Mouse (Mus musculus): Measurements from ENCODE around the gene Insl3. TPM values are rescaled to one million over a fixed set of nuclear protein-coding genes. Genes with fewer than 3 reads are reported as not detected.

The Insl3 gene
- polyA plus RNA-seq, 1 experiment from 2014 or later = 1.3 TPM

DNA sequence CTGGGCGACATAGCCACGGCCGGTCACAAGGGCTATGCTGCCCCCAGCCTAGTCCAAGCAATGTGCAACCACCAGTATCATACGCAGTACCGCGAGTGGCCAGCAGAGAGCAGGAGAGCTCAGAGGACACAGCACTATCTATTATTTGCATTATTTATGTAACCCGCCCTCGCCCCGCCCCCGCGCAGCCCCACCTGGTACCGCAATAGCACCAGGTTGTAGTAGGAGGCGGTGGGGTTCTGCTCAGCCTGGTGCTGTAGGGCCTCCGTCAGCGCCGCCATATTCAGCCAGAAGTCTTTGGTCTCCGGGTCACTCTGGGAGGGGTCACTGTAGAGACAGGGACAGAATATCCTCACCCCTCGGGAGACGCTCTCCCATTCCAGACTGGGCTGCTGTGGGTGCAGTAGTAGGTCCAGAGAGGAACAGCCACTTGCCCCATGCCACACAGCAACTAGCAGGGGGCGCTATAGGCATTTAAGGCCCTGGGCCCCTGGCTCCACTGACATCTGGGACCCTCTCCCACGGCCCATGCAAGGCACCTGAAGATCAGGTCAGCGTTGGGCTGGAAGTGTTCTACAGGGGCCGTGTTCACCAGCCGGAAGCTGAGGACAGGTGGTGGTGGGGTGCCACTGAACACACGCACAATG lies 20.9 kb downstream of the Insl3 start:
- 18% methylated on average over 25 of the region's 25 CpGs for WGBS
- Histone ChIP-seq H3K4me2 (ENCODE audit: low read length) (peak overlapping the region; percentile 46; the same call in 1 of the 2 replicates), H3K9me3 (replicated peaks; ENCODE audit: low read length) (no peaks in the 10 kb centered on the region), H3K27me3 (ENCODE audit: insufficient read depth, low read length) (peaks cover 7% of the 10 kb centered on the region; the same call in 1 of the 2 replicates), H3K27ac (no peak overlapping the region), H3K4me1 (replicated peaks; ENCODE audit: insufficient read depth, low read length) (0 out of 2 replicates have a peak, but pooled peaks cover 4% of the 10 kb centered on the region), H3K36me3 (ENCODE audit: insufficient read depth, low read length) (no peaks in the 10 kb centered on the region), H3K4me3 (replicated peaks; ENCODE audit: low read depth, low read length) (no peak overlapping the region), H3K9ac (ENCODE audit: low read depth, low read length) (no peak overlapping the region)
- TF ChIP-seq CTCF (IDR thresholded peaks at IDR 0.05; ENCODE audit: low read depth) = peak; percentile 82
- peak; percentile 73 for DNase-seq (ENCODE audit: low spot score)
- peak; percentile 59 for ATAC-seq (replicated peaks; ENCODE audit: low FRiP score, low read depth)

DNA sequence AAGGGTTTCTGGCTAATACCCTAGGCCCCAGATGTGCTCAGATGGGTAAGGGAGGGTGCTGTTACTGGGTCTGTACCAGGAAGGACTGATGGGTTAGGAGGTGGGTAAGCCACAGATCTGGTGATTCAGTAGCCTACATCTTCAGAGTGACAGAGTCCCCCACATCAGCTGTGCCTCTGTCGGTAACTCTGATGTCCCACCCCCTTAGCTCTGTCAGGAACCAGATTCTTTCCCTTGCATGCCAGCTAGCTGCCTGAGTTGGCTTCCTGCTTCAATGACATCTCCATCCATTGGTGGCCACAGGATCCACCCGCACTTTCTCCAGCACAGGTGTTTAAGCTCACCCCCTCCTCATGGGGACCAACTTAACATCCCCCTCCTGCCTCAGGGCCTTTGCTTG lies 22.6 kb downstream of the Insl3 start:
- H3K9ac ChIP-seq (ENCODE audit: low read depth, low read length) = no peak overlapping the region
- no peak overlapping the region for H3K27ac ChIP-seq
- H3K4me2 ChIP-seq (ENCODE audit: low read length) = no peak overlapping the region
- TF ChIP-seq CTCF (IDR thresholded peaks at IDR 0.05; ENCODE audit: low read depth) = no peak
- no peaks in the 10 kb centered on the region for H3K9me3 ChIP-seq (replicated peaks; ENCODE audit: low read length)
- DNase-seq (ENCODE audit: low spot score) = no peak
- H3K4me1 ChIP-seq (replicated peaks; ENCODE audit: insufficient read depth, low read length) = 0 out of 2 replicates have a peak, but pooled peaks cover 4% of the 10 kb centered on the region
- H3K4me3 ChIP-seq (replicated peaks; ENCODE audit: low read depth, low read length) = no peak overlapping the region
- 88% methylated on average over 2 of the region's 2 CpGs for WGBS
- H3K27me3 ChIP-seq (ENCODE audit: insufficient read depth, low read length) = peaks cover 7% of the 10 kb centered on the region; the same call in 1 of the 2 replicates
- ATAC-seq (replicated peaks; ENCODE audit: low FRiP score, low read depth) = no peak
- H3K36me3 ChIP-seq (ENCODE audit: insufficient read depth, low read length) = no peaks in the 10 kb centered on the region

DNA sequence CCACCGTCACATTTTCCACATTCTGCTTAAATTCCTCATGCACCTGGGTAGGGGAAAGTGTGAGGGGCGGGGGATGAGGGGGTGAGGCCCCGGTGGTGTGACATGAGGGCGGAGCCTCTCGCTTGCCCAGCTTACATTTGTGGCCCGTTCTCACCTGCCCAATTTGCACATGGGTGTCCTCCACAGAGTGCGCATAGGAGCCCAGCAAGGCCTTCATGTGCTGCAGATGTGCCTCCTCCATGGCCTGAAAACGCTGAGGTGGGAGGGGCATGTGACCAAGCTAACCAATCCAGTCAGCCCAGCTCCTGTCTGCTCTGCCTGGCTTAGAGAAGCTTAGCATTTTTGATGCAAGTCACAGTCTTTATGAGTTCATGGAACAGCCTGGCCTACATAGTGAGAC lies 26.5 kb downstream of the Insl3 start:
- Histone ChIP-seq H3K4me2 (ENCODE audit: low read length) (no peak overlapping the region), H3K27ac (no peak overlapping the region), H3K9ac (ENCODE audit: low read depth, low read length) (no peak overlapping the region), H3K4me3 (replicated peaks; ENCODE audit: low read depth, low read length) (no peak overlapping the region), H3K9me3 (replicated peaks; ENCODE audit: low read length) (no peaks in the 10 kb centered on the region), H3K36me3 (ENCODE audit: insufficient read depth, low read length) (no peaks in the 10 kb centered on the region), H3K27me3 (ENCODE audit: insufficient read depth, low read length) (no peaks in the 10 kb centered on the region), H3K4me1 (replicated peaks; ENCODE audit: insufficient read depth, low read length) (no peaks in the 10 kb centered on the region)
- ATAC-seq (replicated peaks; ENCODE audit: low FRiP score, low read depth) = no peak
- no peak for DNase-seq (ENCODE audit: low spot score)
- TF ChIP-seq CTCF (IDR thresholded peaks at IDR 0.05; ENCODE audit: low read depth) = no peak
- 43% methylated on average over 8 of the region's 8 CpGs for WGBS

DNA sequence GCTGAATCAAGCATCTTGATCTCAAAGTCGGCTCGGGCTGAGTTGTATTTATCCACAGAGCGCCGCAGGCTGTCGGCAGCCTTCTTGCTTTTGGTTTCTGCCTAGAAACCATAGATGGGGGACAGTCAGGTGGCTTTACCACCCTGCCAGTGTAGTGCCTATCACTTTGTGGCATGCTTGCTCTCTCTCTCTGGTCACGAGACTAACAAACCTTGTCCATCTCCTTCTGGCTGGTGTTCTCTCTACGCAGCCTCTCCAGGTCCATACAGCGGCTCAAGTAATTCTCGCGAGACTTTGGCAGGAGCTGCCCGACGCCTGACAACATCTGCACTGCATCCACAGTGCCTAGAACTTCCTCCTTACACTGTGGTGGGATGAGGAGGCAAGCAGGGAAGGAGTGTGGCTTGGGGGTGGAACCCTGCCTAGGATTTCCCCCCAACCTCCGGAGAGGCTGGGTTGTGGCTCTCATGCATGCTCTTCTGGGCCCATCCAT lies 27.6 kb downstream of the Insl3 start:
- Histone ChIP-seq H3K9ac (ENCODE audit: low read depth, low read length) (no peak overlapping the region), H3K4me1 (replicated peaks; ENCODE audit: insufficient read depth, low read length) (no peaks in the 10 kb centered on the region), H3K27ac (no peak overlapping the region), H3K4me3 (replicated peaks; ENCODE audit: low read depth, low read length) (no peak overlapping the region), H3K4me2 (ENCODE audit: low read length) (no peak overlapping the region), H3K27me3 (ENCODE audit: insufficient read depth, low read length) (no peaks in the 10 kb centered on the region), H3K36me3 (ENCODE audit: insufficient read depth, low read length) (no peaks in the 10 kb centered on the region), H3K9me3 (replicated peaks; ENCODE audit: low read length) (no peaks in the 10 kb centered on the region)
- WGBS = 85% methylated on average over 13 of the region's 13 CpGs
- ATAC-seq (replicated peaks; ENCODE audit: low FRiP score, low read depth) (no peak), DNase-seq (ENCODE audit: low spot score) (no peak)
- TF ChIP-seq CTCF (IDR thresholded peaks at IDR 0.05; ENCODE audit: low read depth) = no peak

DNA sequence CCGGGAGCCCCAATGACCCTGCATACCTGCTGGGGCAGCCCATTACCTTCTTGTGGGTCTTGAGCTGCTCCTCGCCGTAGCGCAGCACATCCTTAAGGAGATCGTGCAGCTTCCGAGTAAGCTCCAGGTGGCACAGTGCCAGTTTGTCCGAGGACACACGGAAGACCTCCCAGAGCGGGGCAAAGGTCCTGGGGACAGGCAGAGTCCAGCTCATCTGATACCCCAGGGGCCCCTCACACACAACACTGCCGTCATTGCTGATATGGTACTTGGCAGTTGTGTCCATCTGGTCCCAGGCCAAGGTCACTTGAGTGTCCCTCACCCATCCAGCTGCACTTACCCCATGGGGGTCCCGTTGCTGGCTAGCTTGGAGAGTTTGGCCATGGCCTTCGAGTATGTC lies 28.1 kb downstream of the Insl3 start:
- H3K4me1 ChIP-seq (replicated peaks; ENCODE audit: insufficient read depth, low read length) = no peaks in the 10 kb centered on the region
- no peak overlapping the region for H3K4me3 ChIP-seq (replicated peaks; ENCODE audit: low read depth, low read length)
- H3K27me3 ChIP-seq (ENCODE audit: insufficient read depth, low read length) = no peaks in the 10 kb centered on the region
- H3K9me3 ChIP-seq (replicated peaks; ENCODE audit: low read length) = no peaks in the 10 kb centered on the region
- no peak overlapping the region for H3K4me2 ChIP-seq (ENCODE audit: low read length)
- ATAC-seq (replicated peaks; ENCODE audit: low FRiP score, low read depth) (no peak), DNase-seq (ENCODE audit: low spot score) (no peak)
- no peak overlapping the region for H3K27ac ChIP-seq
- no peak for TF ChIP-seq CTCF (IDR thresholded peaks at IDR 0.05; ENCODE audit: low read depth)
- WGBS = 67% methylated on average over 12 of the region's 12 CpGs
- H3K36me3 ChIP-seq (ENCODE audit: insufficient read depth, low read length) = no peaks in the 10 kb centered on the region
- no peak overlapping the region for H3K9ac ChIP-seq (ENCODE audit: low read depth, low read length)

DNA sequence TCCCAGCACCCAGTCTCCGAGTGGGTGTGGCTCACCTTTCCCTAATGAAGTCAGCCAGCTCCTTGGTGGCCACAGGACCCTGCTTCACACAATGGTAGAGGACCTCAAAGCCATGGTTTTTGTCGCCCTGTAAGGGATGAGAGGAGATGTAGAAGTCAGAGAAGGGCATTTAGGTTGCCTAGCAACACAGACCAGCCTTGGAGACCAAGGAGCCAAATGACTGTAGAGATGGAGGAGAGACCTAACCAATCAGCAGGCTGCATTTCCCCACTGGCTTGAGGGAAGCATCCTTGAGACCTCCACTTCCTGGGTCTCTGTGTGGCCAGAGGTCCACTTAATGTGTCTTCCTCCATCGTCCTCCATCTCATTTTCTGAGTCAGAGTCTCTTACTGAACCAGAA lies 29.2 kb downstream of the Insl3 start:
- WGBS = 36% methylated on average over 3 of the region's 3 CpGs
- H3K9ac ChIP-seq (ENCODE audit: low read depth, low read length) = no peak overlapping the region
- ATAC-seq (replicated peaks; ENCODE audit: low FRiP score, low read depth) (no peak), DNase-seq (ENCODE audit: low spot score) (no peak)
- H3K27me3 ChIP-seq (ENCODE audit: insufficient read depth, low read length) = no peaks in the 10 kb centered on the region
- H3K9me3 ChIP-seq (replicated peaks; ENCODE audit: low read length) = no peaks in the 10 kb centered on the region
- no peaks in the 10 kb centered on the region for H3K4me1 ChIP-seq (replicated peaks; ENCODE audit: insufficient read depth, low read length)
- no peaks in the 10 kb centered on the region for H3K36me3 ChIP-seq (ENCODE audit: insufficient read depth, low read length)
- no peak overlapping the region for H3K4me3 ChIP-seq (replicated peaks; ENCODE audit: low read depth, low read length)
- no peak overlapping the region for H3K4me2 ChIP-seq (ENCODE audit: low read length)
- no peak overlapping the region for H3K27ac ChIP-seq
- TF ChIP-seq CTCF (IDR thresholded peaks at IDR 0.05; ENCODE audit: low read depth) = no peak

Measured in kidney, postnatal 0 days (tissue).